Mouse (Mus musculus) 416B (cell line): ENCODE data around the gene Lrfn2.

ENCODE experiments used
- DNase-seq: peaks from one replicate; pipeline ENCODE4 v3.0.0; 2011; ENCODE audit warnings: low read depth

Gene Lrfn2

GRCm38 (mm10) chr17:49033686-49034250 is 101.6 kb downstream of the Lrfn2 start:
- no peak for DNase-seq

GRCm38 (mm10) chr17:49035052-49035451 is 102.9 kb downstream of the Lrfn2 start:
- no peak for DNase-seq

- DNase-seq: no peak
Observed at GRCm38 (mm10) chr17:49037163-49037950, 105.2 kb downstream of the Lrfn2 start.

- DNase-seq: no peak
Observed at GRCm38 (mm10) chr17:49043806-49044640, 111.8 kb downstream of the Lrfn2 start.

- DNase-seq: no peak
Observed at GRCm38 (mm10) chr17:49047921-49048320, 115.7 kb downstream of the Lrfn2 start.

- DNase-seq: no peak
Observed at GRCm38 (mm10) chr17:49051231-49051630, 119.1 kb downstream of the Lrfn2 start.

GRCm38 (mm10) chr17:49061141-49061540 is 129.0 kb downstream of the Lrfn2 start:
- no peak for DNase-seq

GRCm38 (mm10) chr17:49063789-49064188 is 131.6 kb downstream of the Lrfn2 start:
- no peak for DNase-seq

- DNase-seq: no peak
Observed at GRCm38 (mm10) chr17:49064526-49064925, 132.3 kb downstream of the Lrfn2 start.

GRCm38 (mm10) chr17:49065050-49065449 is 132.9 kb downstream of the Lrfn2 start:
- no peak for DNase-seq

- DNase-seq: no peak
Observed at GRCm38 (mm10) chr17:49066748-49067147, 134.6 kb downstream of the Lrfn2 start.

GRCm38 (mm10) chr17:49078168-49078567 is 146.0 kb downstream of the Lrfn2 start:
- no peak for DNase-seq

- DNase-seq: no peak
Observed at GRCm38 (mm10) chr17:49079647-49080046, 147.5 kb downstream of the Lrfn2 start.

- DNase-seq: no peak
Observed at GRCm38 (mm10) chr17:49083594-49084380, 151.6 kb downstream of the Lrfn2 start.

- DNase-seq: no peak
Observed at GRCm38 (mm10) chr17:49085111-49085510, 152.9 kb downstream of the Lrfn2 start.

GRCm38 (mm10) chr17:49096781-49097544 is 164.8 kb downstream of the Lrfn2 start:
- DNase-seq: no peak

GRCm38 (mm10) chr17:49111399-49111798 is 179.2 kb downstream of the Lrfn2 start:
- no peak for DNase-seq

- no peak for DNase-seq
Observed at GRCm38 (mm10) chr17:49111911-49112310, 179.7 kb downstream of the Lrfn2 start.

GRCm38 (mm10) chr17:49113336-49113735 is 181.2 kb downstream of the Lrfn2 start:
- no peak for DNase-seq

GRCm38 (mm10) chr17:49124166-49124565 is 192.0 kb downstream of the Lrfn2 start:
- DNase-seq: peak; percentile 3

GRCm38 (mm10) chr17:49124642-49125041 is 192.5 kb downstream of the Lrfn2 start:
- no peak for DNase-seq
